Mouse (Mus musculus): Measurements from ENCODE around the gene Tmem109. TPM values are rescaled to one million over a fixed set of nuclear protein-coding genes. Genes with fewer than 3 reads are reported as not detected.

The Tmem109 gene
- polyA plus RNA-seq, 1 experiment from 2014 or later, result 105 TPM

DNA sequence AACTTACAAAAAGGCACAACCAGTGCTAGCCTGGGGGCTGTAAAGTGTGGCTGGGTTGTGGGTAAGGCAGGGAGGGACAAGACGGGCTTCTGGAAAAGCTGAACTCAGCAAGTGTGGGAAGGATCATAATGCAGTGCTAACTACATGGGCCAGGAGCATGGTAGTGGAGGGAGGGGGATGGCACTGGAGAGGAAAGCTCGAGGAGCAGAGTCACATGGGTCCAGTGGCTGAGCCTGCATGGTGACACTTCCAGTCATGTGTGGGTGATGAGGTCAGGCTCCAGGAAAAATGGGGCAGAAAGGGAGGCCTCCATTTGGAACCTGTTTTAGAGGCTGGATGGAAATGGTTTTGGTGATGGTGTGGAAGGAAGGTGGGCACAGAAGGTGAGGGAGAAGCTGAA lies 25.3 kb downstream of the Tmem109 start:
- H3K27me3 ChIP-seq, result no peaks in the 10 kb centered on the region
- no peak overlapping the region for H3K4me3 ChIP-seq (replicated peaks)
- 0 out of 2 replicates have a peak, but pooled peaks cover 3% of the 10 kb centered on the region for H3K4me1 ChIP-seq
- H3K9ac ChIP-seq, result no peak overlapping the region
- peaks cover 52% of the 10 kb centered on the region for H3K36me3 ChIP-seq
- ATAC-seq (replicated peaks; ENCODE audit: low FRiP score), result no peak
- WGBS, result 39% methylated on average over 2 of the region's 2 CpGs
- H3K9me3 ChIP-seq (replicated peaks), result no peaks in the 10 kb centered on the region
- no peak overlapping the region for H3K27ac ChIP-seq
- no peak overlapping the region for H3K4me2 ChIP-seq

GRCm38 (mm10) chr19:10855422-10855821 lies 26.4 kb downstream of the Tmem109 start:
- no peak overlapping the region for H3K4me3 ChIP-seq (replicated peaks)
- peaks cover 41% of the 10 kb centered on the region for H3K36me3 ChIP-seq
- no peak overlapping the region for H3K9ac ChIP-seq
- H3K4me1 ChIP-seq, result 0 out of 2 replicates have a peak, but pooled peaks cover 3% of the 10 kb centered on the region
- 82% methylated on average over 3 of the region's 3 CpGs for WGBS
- no peak overlapping the region for H3K27ac ChIP-seq
- no peaks in the 10 kb centered on the region for H3K9me3 ChIP-seq (replicated peaks)
- ATAC-seq (replicated peaks; ENCODE audit: low FRiP score), result no peak
- H3K4me2 ChIP-seq, result no peak overlapping the region
- no peaks in the 10 kb centered on the region for H3K27me3 ChIP-seq

DNA sequence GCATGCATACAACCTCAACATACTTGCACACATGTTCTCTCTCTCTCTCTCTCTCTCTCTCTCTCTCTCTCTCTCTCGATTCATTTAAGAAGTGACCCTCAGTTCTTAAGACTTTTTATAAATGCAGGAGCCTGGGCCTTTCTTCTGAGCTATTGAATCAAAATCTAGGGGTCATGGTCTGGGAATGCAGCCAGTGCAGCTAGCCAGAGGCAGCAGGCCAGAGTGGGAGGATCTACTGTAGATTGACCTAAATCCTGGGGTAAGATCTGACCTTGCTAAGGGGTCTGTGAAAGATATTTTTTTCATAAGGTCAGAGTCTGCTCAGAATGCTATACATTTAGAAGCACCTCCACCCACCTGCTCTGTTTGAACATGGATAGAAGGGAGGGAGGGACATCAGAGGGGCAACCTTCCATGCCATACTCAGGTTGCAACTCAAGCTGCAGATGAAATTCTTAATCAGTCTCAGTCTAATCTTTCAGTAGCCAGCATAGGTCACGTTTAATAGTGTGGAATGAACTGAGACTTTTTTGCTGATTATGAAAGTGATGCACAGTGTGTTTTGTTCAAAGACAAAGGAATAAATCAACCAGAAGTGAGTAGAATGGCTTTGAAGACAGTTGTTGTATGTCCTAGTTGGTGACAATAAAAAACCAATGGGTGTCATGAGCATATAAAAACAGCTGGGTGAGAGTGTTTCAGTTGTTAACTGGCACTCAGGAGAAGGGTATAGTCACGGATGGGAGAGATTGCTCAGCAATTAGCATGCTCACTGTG lies 34.3 kb downstream of the Tmem109 start:
- Histone ChIP-seq H3K4me1 (peaks cover 18% of the 10 kb centered on the region), H3K4me2 (no peak overlapping the region), H3K27me3 (no peaks in the 10 kb centered on the region; the same call in 1 of the 2 replicates), H3K4me3 (replicated peaks) (no peak overlapping the region), H3K9ac (no peak overlapping the region), H3K36me3 (no peaks in the 10 kb centered on the region), H3K27ac (no peak overlapping the region), H3K9me3 (replicated peaks) (no peaks in the 10 kb centered on the region)
- ATAC-seq (replicated peaks; ENCODE audit: low FRiP score), result no peak
- WGBS, result 45% methylated on average over 3 of the region's 3 CpGs

DNA sequence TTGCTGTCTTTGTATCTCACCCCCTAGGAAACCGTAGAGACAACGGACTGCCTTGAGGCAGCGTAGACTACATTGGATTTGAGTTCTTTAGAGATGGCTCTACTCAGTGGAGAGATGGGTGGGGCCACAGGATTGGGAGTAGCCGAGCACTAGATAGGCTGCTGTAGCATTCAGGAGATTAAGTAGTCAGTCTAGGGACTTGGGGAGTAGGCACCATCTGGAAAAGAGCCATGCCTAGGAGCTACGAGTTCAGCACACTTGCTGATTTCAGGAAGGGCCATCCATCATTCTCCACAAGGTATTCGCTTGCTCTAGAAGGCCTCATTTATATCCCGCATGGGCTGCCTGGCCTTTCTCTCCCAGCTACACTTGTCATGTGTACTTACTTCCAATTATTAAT lies 35.7 kb downstream of the Tmem109 start:
- peaks cover 28% of the 10 kb centered on the region for H3K4me1 ChIP-seq
- H3K4me3 ChIP-seq (replicated peaks), result no peak overlapping the region
- H3K27me3 ChIP-seq, result peaks cover 4% of the 10 kb centered on the region; the same call in 1 of the 2 replicates
- WGBS, result 83% methylated on average over 7 of the region's 7 CpGs
- no peak overlapping the region for H3K27ac ChIP-seq
- no peaks in the 10 kb centered on the region for H3K9me3 ChIP-seq (replicated peaks)
- ATAC-seq (replicated peaks; ENCODE audit: low FRiP score), result no peak
- H3K4me2 ChIP-seq, result no peak overlapping the region
- H3K9ac ChIP-seq, result no peak overlapping the region
- H3K36me3 ChIP-seq, result no peaks in the 10 kb centered on the region

DNA sequence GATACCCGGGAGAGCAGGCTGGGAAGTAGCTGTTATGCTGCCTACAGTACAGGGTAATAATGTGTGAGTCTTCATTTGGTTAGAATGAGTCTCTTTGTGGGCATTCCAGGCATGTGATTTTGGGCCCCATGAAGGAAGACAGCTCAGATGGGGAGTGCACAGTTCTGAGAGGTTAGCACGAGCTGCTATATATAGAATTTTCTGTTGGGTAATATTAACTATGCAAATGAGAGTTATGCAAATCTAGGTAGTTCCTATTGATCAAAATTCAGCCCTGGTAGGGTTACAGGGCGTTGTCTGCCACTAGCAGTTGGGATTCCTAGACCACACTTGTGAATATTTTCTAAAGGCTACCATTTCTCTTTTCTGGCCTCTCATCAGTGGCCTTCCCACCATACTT lies 36.3 kb downstream of the Tmem109 start:
- no peak for ATAC-seq (replicated peaks; ENCODE audit: low FRiP score)
- H3K27ac ChIP-seq, result no peak overlapping the region
- no peaks in the 10 kb centered on the region for H3K36me3 ChIP-seq
- H3K4me3 ChIP-seq (replicated peaks), result no peak overlapping the region
- H3K9me3 ChIP-seq (replicated peaks), result no peaks in the 10 kb centered on the region
- no peak overlapping the region for H3K9ac ChIP-seq
- H3K4me1 ChIP-seq, result peaks cover 28% of the 10 kb centered on the region
- no peak overlapping the region for H3K4me2 ChIP-seq
- H3K27me3 ChIP-seq, result peaks cover 4% of the 10 kb centered on the region; the same call in 1 of the 2 replicates
- WGBS, result 76% methylated on average over 3 of the region's 3 CpGs

- no peak for ATAC-seq (replicated peaks; ENCODE audit: low FRiP score)
- H3K9ac ChIP-seq, result no peak overlapping the region
- WGBS, result 87% methylated on average over 5 of the region's 5 CpGs
These were observed 37.6 kb downstream of the Tmem109 start for GRCm38 (mm10) chr19:10844206-10844605.

GRCm38 (mm10) chr19:10842914-10843313 lies 38.9 kb downstream of the Tmem109 start:
- ATAC-seq (replicated peaks; ENCODE audit: low FRiP score), result peak; percentile 62
- Histone ChIP-seq H3K27me3 (peaks cover 4% of the 10 kb centered on the region; the same call in 1 of the 2 replicates), H3K9me3 (replicated peaks) (no peaks in the 10 kb centered on the region), H3K36me3 (no peaks in the 10 kb centered on the region), H3K27ac (no peak overlapping the region), H3K4me2 (peak overlapping the region; percentile 41), H3K9ac (no peak overlapping the region), H3K4me1 (peaks cover 28% of the 10 kb centered on the region), H3K4me3 (replicated peaks) (0 out of 2 replicates have a peak overlapping the region, but pooled peaks have one; percentile 3)
- WGBS, result 30% methylated on average over 24 of the region's 24 CpGs

More at GRCm38 (mm10) chr19:10844206-10844605, 37.6 kb downstream of the Tmem109 start:
- no peak overlapping the region for H3K4me2 ChIP-seq
- H3K4me3 ChIP-seq (replicated peaks), result no peak overlapping the region
- H3K27me3 ChIP-seq, result peaks cover 4% of the 10 kb centered on the region; the same call in 1 of the 2 replicates
- H3K4me1 ChIP-seq, result peaks cover 28% of the 10 kb centered on the region
- H3K27ac ChIP-seq, result no peak overlapping the region
- H3K36me3 ChIP-seq, result no peaks in the 10 kb centered on the region
- no peaks in the 10 kb centered on the region for H3K9me3 ChIP-seq (replicated peaks)

DNA sequence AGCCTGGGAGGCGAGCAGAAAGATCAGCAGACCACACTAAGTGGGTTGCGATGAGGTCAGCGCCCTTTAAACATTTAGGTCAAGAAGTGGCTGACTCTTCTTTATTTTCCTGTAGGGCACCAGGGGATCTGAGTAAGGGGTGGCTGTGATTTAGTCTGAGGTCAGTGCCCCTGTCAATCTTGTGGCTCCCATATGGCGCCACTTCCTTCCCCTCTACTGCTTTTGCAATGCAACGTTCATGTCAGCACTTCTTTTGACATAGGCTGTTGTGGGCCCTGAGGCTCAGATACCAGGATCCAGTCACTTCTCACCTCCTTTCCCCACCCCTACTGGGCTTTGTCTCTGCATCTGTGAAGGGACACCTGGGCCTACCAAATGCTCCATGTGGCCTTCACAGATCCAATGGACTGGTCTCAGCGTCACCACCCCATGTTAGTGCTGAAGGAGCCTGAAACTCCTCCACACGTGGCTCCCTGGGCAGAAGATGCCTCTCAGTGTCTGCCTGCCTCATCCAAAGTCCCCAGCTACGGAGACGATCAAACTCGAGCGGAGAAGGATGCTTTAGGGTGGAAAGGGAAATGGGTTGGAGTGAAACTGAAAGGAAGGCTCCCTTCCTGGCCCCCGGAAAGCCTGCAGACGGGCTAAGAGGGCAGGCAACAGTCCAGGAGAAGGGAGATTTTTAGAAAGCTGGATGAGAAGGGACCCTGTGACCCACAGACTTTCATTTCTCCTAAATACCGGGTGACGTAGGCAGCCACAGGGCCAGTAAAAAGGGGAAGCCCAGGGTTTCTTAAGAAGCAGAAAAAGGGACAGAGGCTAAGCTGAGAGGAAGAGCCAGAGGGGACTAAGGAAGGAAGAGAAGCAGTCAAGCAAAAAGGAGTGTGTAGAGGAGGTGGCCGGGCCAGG lies 39.8 kb downstream of the Tmem109 start:
- peaks cover 4% of the 10 kb centered on the region; the same call in 1 of the 2 replicates for H3K27me3 ChIP-seq
- peaks cover 20% of the 10 kb centered on the region for H3K4me1 ChIP-seq
- ATAC-seq (replicated peaks; ENCODE audit: low FRiP score), result peak; percentile 8; the same call in 1 of the 2 replicates
- H3K36me3 ChIP-seq, result no peaks in the 10 kb centered on the region
- H3K27ac ChIP-seq, result peak overlapping the region; percentile 19; the same call in 1 of the 2 replicates
- H3K9ac ChIP-seq, result no peak overlapping the region
- H3K4me2 ChIP-seq, result peak overlapping the region; percentile 41; the same call in 1 of the 2 replicates
- 46% methylated on average over 16 of the region's 16 CpGs for WGBS
- H3K9me3 ChIP-seq (replicated peaks), result no peaks in the 10 kb centered on the region
- no peak overlapping the region for H3K4me3 ChIP-seq (replicated peaks)

GRCm38 (mm10) chr19:10839010-10839892 lies 42.5 kb downstream of the Tmem109 start, which contains the start of gene Slc15a3:
Slc15a3 (plus strand) TSS chr19:10839727.
- no peak within 1 kb of the TSS for H3K27ac ChIP-seq
- H3K4me2 ChIP-seq, result no peak within 1 kb of the TSS
- peaks cover 17% of the 10 kb centered on the region for H3K4me1 ChIP-seq
- no peaks in the 10 kb centered on the region for H3K9me3 ChIP-seq (replicated peaks)
- ATAC-seq (replicated peaks; ENCODE audit: low FRiP score), result no peak
- peaks cover 4% of the 10 kb centered on the region; the same call in 1 of the 2 replicates for H3K27me3 ChIP-seq
- no peak within 1 kb of the TSS for H3K4me3 ChIP-seq (replicated peaks)
- no peak within 1 kb of the TSS for H3K9ac ChIP-seq
- WGBS, result 70% methylated on average over 15 of the region's 15 CpGs
- no peaks in the 10 kb centered on the region for H3K36me3 ChIP-seq

DNA sequence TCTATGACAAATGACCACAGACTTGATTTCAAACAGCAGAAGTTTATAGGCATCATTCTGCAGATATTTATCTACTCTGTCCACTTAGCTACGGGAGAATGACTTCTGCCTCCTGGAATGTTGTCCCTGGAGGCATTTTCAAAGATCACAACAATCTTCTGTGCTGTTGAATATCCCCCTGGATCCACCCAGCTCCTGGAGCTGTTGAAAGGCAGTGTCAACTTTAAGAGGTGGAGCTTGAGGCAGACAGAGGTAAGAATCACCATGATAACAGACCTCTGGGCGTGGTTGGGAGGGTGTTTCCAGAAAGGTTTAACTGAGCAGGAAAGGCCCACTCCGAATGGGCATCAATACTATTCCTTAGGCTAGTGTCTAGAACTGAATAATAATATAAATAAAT lies 46.1 kb downstream of the Tmem109 start:
- H3K27ac ChIP-seq, result no peak overlapping the region
- H3K27me3 ChIP-seq, result no peaks in the 10 kb centered on the region
- no peak for ATAC-seq (replicated peaks; ENCODE audit: low FRiP score)
- H3K4me2 ChIP-seq, result no peak overlapping the region
- no peak overlapping the region for H3K4me3 ChIP-seq (replicated peaks)
- no peak overlapping the region for H3K9ac ChIP-seq
- H3K36me3 ChIP-seq, result no peaks in the 10 kb centered on the region
- no peaks in the 10 kb centered on the region for H3K4me1 ChIP-seq
- whole genome bisulfite sequencing, result 61% methylated on average over 3 of the region's 3 CpGs
- H3K9me3 ChIP-seq (replicated peaks), result no peaks in the 10 kb centered on the region

DNA sequence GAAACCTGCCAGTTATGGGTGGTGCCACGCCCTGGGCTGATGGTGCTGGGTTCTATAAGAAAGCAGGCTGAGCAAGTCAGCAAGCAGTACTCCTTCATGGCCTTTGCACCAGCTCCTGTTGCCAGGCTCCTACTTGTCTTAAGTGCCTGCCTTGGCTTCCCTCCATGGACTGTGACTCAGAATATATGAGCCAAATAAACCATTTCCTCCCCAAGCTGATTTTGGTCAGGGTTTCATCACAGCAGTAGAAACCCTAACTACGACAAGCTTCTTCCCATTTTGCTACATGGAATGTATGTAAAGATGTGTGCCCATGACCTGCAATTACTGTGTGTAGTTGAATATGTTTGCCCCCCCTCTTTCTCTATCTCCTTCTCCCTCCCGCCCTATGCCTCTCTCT lies 48.2 kb downstream of the Tmem109 start:
- ATAC-seq (replicated peaks; ENCODE audit: low FRiP score), result no peak
- no peak overlapping the region for H3K9ac ChIP-seq
- WGBS, result 81% methylated on average over 3 of the region's 3 CpGs

More for the DNA sequence above, 48.2 kb downstream of the Tmem109 start:
- no peak overlapping the region for H3K4me2 ChIP-seq
- H3K27me3 ChIP-seq, result no peaks in the 10 kb centered on the region
- no peaks in the 10 kb centered on the region for H3K4me1 ChIP-seq
- H3K4me3 ChIP-seq (replicated peaks), result no peak overlapping the region
- H3K27ac ChIP-seq, result no peak overlapping the region
- no peaks in the 10 kb centered on the region for H3K9me3 ChIP-seq (replicated peaks)
- no peaks in the 10 kb centered on the region for H3K36me3 ChIP-seq

Measured in kidney, embryonic 15.5 days (tissue).